Mouse (Mus musculus) neural tube, embryonic 11.5 days (tissue): ENCODE data around the gene Dgkd. TPM values are rescaled to one million over a fixed set of nuclear protein-coding genes. Genes with fewer than 3 reads are reported as not detected.

Experiments
- ATAC-seq: fragments of 200-750 bp; cut with Nextera tagmentation; 2 replicates; pipeline ENCODE4 v1.8.0; 2017; ENCODE audit warnings: moderate number of reproducible peaks, mild to moderate bottlenecking, moderate TSS enrichment, moderate library complexity; ENCODE audit not compliant: insufficient read depth, low FRiP score, low TSS enrichment
- DNase-seq: peaks from one replicate; pipeline ENCODE4 v3.0.0-alpha.2; 2015; ENCODE audit warnings: low spot score
- H3K27ac ChIP-seq: fragments of 300-500 bp; sonication (generic); 2 replicates; pipeline ENCODE4 v1.5.1; 2014; ENCODE audit warnings: low read depth, mild to moderate bottlenecking, low read length
- H3K27me3 ChIP-seq: fragments of 300-500 bp; sonication (generic); 2 replicates; pipeline ENCODE4 v1.6.1; 2014; ENCODE audit warnings: mild to moderate bottlenecking, low read length, mixed read lengths; ENCODE audit not compliant: control insufficient read depth, insufficient read depth
- H3K36me3 ChIP-seq: fragments of 300-500 bp; sonication (generic); 2 replicates; pipeline ENCODE4 v1.6.1; 2014; ENCODE audit warnings: mild to moderate bottlenecking, low read length, moderate library complexity, mixed read lengths; ENCODE audit not compliant: control insufficient read depth, insufficient read depth
- H3K4me1 ChIP-seq: fragments of 300-500 bp; sonication (generic); 2 replicates; pipeline ENCODE4 v1.6.1; 2014; ENCODE audit warnings: low read length, mixed read lengths; ENCODE audit not compliant: control insufficient read depth, insufficient read depth
- H3K4me2 ChIP-seq: fragments of 300-500 bp; sonication (generic); 2 replicates; pipeline ENCODE4 v1.6.1; 2014; ENCODE audit warnings: low read depth, mild to moderate bottlenecking, moderate library complexity
- H3K4me3 ChIP-seq: fragments of 300-500 bp; sonication (generic); 2 replicates; pipeline ENCODE4 v1.5.1; 2014; ENCODE audit warnings: low read depth, low read length
- H3K9ac ChIP-seq: fragments of 300-500 bp; sonication (generic); 2 replicates; pipeline ENCODE4 v1.6.1; 2014; ENCODE audit warnings: mild to moderate bottlenecking, low read length
- H3K9me3 ChIP-seq: fragments of 300-500 bp; sonication (generic); 2 replicates; pipeline ENCODE4 v1.6.1; 2016; ENCODE audit warnings: low read length; ENCODE audit not compliant: control insufficient read depth
- WGBS: fragments of 180-500 bp; shearing (Covaris S2); extraction: QIAGEN DNeasy Blood & Tissue Kit; methylation state at CpG from one replicate; pipeline ENCODE4 v1.1.7; 2014; 5-methylcytosine and 5-hydroxymethylcytosine counted together
- polyA plus RNA-seq: library from polyadenylated mRNA; unstranded; fragments of >200 nt; fragmentation: Nextera tagmentation; extraction: Ambion mirVana; gene quantifications from 2 replicates; pipeline ENCODE4 v1.2.1, GENCODE M21; 2014

Gene Dgkd
- polyA plus RNA-seq, 1 experiment from 2014 or later: 40.1 TPM

DNA sequence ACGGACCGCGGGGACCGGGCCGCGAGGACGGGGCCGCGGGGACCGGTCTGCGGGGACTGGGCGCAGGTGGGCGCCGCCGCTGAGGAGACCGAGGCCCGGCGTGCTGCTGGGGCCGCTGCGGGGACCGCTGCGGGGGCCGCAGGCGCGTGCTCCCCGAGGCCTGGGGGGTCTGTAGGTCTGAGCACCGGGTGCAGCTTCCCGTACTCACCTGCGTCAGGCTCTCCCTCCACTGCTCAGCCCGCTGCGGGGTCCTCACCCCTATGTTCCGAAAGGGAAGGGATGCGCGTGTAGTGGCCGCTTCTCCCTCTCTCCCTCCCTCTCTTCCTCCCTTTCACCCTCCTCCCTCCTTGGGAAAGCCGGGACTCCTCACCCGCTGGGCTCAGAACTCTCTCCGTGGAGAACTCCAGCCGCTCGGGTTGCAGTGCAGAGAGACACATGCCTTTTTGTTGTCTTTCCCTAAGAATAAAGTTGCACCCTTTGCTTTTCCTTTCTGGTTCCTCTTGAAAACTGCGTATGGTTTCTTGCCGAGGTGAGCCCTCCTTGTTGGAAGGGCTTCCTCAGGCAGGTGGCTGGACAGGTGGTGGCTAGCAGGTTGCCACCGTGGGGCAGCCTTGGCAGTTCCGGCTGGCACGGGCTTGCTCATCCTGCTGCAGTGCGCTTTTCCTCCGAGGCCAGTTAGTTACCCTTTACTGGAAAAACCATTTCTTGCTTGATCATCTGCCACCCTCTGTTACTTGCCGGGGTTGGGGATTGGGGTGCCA, 694 bp downstream of the Dgkd start:
- WGBS: under 1% methylated on average over 30 of the region's 48 CpGs
- peak overlapping the region; percentile 88 for H3K9ac ChIP-seq
- DNase-seq (peak; percentile 42), ATAC-seq (peak; percentile 62)
- H3K9me3 ChIP-seq: no peaks in the 10 kb centered on the region
- H3K27ac ChIP-seq: peak overlapping the region; percentile 53; the same call in 1 of the 2 replicates
- no peaks in the 10 kb centered on the region for H3K27me3 ChIP-seq
- peak overlapping the region; percentile 95 for H3K4me3 ChIP-seq
- peaks cover 19% of the 10 kb centered on the region for H3K4me1 ChIP-seq
- peak overlapping the region; percentile 91 for H3K4me2 ChIP-seq
- H3K36me3 ChIP-seq: no peaks in the 10 kb centered on the region

DNA sequence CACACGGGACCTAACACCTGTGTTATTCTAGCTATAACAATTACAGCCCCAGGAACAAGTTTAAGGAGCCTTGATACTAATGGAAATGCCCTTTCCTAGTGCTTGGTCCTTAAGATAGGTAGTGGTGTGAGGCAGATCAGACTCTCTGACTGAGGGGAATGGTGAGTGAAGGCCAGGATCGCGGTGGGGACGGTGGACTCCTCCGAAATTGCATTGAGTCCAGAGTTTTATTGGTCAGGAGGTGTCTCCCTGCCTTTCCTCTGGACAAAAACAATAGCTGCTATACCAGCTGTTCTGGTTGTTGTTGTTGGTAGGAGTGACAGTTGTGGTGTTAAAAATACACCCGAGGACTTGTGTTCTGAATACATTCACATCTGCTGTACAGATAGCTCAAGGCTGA, 1.3 kb downstream of the Dgkd start:
- Histone ChIP-seq H3K4me1 (peaks cover 20% of the 10 kb centered on the region), H3K9ac (peak overlapping the region; percentile 88), H3K4me3 (peak overlapping the region; percentile 95), H3K9me3 (no peaks in the 10 kb centered on the region), H3K4me2 (peak overlapping the region; percentile 91), H3K36me3 (no peaks in the 10 kb centered on the region), H3K27ac (no peak overlapping the region), H3K27me3 (no peaks in the 10 kb centered on the region)
- ATAC-seq: no peak
- WGBS: 10% methylated on average over 6 of the region's 6 CpGs
- no peak for DNase-seq

DNA sequence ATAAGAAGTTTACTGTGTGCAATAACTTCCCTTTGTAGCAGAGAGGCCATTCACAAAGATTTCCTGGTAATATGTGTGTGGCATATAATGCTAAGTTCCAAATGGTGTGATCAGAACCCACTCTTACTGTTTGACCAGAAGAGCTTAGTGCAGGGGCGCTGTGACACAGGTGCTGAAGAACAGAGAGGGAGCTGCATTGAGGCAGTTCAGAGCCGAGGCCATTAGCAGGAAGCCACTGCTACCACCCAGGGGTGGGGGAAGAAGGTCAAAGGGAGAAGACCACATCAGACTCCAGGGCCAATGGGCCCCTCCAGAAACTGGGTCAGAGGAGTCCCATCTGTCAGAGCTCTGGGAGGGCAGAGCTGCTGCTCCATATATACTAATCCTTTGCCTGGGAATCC, 1.8 kb downstream of the Dgkd start:
- H3K27ac ChIP-seq: no peak overlapping the region
- WGBS: 28% methylated on average over 2 of the region's 2 CpGs
- DNase-seq (no peak), ATAC-seq (no peak)
- H3K27me3 ChIP-seq: no peaks in the 10 kb centered on the region
- H3K4me2 ChIP-seq: peak overlapping the region; percentile 91
- H3K4me1 ChIP-seq: peaks cover 20% of the 10 kb centered on the region
- peak overlapping the region; percentile 95 for H3K4me3 ChIP-seq
- H3K36me3 ChIP-seq: no peaks in the 10 kb centered on the region
- no peak overlapping the region for H3K9ac ChIP-seq
- H3K9me3 ChIP-seq: no peaks in the 10 kb centered on the region

DNA sequence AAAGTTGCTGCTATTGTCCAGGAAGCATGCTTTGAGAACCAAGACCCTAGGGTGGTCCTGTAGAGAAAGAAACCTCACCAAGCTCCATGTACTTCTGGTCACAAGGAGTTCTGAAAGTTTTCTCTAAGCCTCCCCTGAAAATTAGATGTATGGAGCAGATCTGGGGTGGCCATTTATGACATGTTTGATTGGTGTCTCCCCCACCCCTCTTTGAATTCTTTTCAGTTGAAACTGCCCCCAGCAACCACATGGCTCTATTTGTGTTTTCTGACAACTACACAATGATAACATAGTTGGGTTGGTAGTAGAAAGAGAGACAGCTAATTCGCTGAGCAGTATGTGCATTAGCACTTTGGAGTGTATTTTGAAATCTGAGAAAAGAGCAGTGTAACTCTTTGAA, 2.4 kb downstream of the Dgkd start:
- Histone ChIP-seq H3K27me3 (no peaks in the 10 kb centered on the region), H3K9me3 (no peaks in the 10 kb centered on the region), H3K4me3 (no peak overlapping the region), H3K4me2 (no peak overlapping the region), H3K27ac (no peak overlapping the region), H3K9ac (no peak overlapping the region), H3K4me1 (peaks cover 20% of the 10 kb centered on the region), H3K36me3 (no peaks in the 10 kb centered on the region)
- DNase-seq: no peak
- 96% methylated on average over 1 of the region's 1 CpGs for WGBS
- no peak for ATAC-seq

DNA sequence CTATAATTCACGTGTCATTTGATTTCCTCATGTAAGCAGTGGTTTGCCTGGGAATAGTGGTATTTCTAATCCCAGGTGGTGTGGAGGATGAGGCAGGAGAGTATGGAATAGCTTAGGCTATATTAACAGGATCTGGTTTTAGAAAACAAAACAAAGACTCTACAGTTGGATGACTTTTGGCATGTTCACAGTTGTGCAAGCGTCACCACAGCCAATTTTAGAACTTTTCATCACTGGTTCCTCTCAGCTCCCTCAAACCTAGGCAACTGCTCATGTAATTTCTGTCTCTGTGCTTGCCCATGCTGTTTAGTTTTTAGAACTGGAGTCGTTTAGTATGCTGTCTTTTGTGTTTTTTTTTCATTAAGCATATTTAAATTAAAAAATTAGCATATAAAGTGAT, 3.7 kb downstream of the Dgkd start:
- ATAC-seq (no peak), DNase-seq (no peak)
- Histone ChIP-seq H3K4me3 (no peak overlapping the region), H3K9me3 (no peaks in the 10 kb centered on the region), H3K27me3 (no peaks in the 10 kb centered on the region), H3K4me1 (peaks cover 20% of the 10 kb centered on the region), H3K4me2 (no peak overlapping the region), H3K9ac (no peak overlapping the region), H3K36me3 (no peaks in the 10 kb centered on the region), H3K27ac (no peak overlapping the region)
- WGBS: 87% methylated on average over 3 of the region's 3 CpGs

DNA sequence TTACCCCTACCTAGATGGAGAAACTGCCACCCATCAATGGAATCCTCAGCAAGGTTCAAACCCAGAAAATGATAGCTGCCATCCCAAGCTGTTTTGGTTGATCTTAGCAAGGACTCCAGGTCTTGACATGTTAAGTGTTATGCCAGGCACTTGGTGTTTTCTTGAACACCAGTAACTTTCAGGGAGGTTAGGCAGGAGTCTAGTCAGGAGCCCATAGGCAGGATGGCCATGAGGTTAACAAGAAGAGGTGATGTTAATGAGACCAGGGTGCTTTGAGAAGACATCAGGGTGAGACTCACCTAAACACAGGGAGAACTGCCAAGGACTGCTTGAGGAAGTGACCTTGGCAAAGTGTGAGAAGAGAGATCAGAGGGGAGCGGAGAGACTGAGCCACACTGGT, 4.9 kb downstream of the Dgkd start:
- Histone ChIP-seq H3K4me3 (no peak overlapping the region), H3K9ac (no peak overlapping the region), H3K9me3 (no peaks in the 10 kb centered on the region), H3K4me2 (no peak overlapping the region), H3K27me3 (no peaks in the 10 kb centered on the region), H3K27ac (no peak overlapping the region), H3K36me3 (no peaks in the 10 kb centered on the region), H3K4me1 (peaks cover 20% of the 10 kb centered on the region)
- ATAC-seq: no peak
- DNase-seq: no peak
- WGBS: 100% methylated on average over 1 of the region's 1 CpGs

DNA sequence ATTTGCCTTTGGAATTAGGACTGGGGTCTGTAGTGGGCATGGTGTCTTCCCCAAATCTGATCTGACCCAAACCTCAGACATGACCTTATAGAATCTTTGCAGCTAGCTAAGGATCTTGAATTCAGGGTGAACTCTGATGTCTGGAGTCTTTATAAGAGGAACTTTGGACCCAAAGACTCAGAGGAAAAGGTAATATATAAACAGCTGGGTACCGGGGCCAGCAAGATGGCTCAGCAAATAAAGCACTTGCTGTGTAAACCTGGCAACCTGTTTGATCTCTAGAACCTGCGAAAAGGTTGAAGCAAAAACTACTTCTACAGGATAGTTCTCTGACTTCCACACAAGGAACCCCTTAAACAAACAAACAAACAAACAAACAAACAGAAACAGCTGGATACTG, 5.4 kb downstream of the Dgkd start:
- H3K9ac ChIP-seq: no peak overlapping the region
- H3K36me3 ChIP-seq: no peaks in the 10 kb centered on the region
- no peak overlapping the region for H3K4me2 ChIP-seq
- H3K27me3 ChIP-seq: no peaks in the 10 kb centered on the region
- H3K9me3 ChIP-seq: no peaks in the 10 kb centered on the region
- H3K4me3 ChIP-seq: no peak overlapping the region
- H3K4me1 ChIP-seq: peaks cover 20% of the 10 kb centered on the region
- no peak for ATAC-seq
- no peak for DNase-seq
- H3K27ac ChIP-seq: no peak overlapping the region
- WGBS: 93% methylated on average over 2 of the region's 2 CpGs

DNA sequence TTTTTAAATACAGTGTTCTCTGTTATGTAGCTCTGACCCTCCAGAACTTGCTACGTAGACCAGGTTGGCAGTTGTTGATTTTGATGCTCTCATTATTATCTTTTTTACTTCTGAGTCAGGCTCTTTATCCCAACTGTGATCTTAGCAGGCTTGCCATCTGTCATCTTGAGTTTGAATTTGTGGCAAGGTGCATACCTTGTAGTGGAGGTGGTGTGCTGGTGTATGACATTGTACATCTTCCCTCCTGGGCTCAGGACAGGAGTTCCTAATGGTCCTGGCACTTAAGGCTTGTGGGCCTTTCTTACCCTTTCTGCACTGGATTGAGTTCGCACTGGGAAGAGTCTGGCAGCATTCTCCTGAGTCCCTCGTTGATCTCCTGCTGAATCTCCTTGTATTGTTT, 10.5 kb downstream of the Dgkd start:
- H3K9me3 ChIP-seq: no peaks in the 10 kb centered on the region
- ATAC-seq (no peak), DNase-seq (no peak)
- H3K4me2 ChIP-seq: no peak overlapping the region
- H3K4me1 ChIP-seq: 0 out of 2 replicates have a peak, but pooled peaks cover 2% of the 10 kb centered on the region
- no peaks in the 10 kb centered on the region for H3K36me3 ChIP-seq
- H3K27me3 ChIP-seq: no peaks in the 10 kb centered on the region
- H3K9ac ChIP-seq: no peak overlapping the region
- H3K4me3 ChIP-seq: no peak overlapping the region
- WGBS: 81% methylated on average over 3 of the region's 3 CpGs
- H3K27ac ChIP-seq: no peak overlapping the region

DNA sequence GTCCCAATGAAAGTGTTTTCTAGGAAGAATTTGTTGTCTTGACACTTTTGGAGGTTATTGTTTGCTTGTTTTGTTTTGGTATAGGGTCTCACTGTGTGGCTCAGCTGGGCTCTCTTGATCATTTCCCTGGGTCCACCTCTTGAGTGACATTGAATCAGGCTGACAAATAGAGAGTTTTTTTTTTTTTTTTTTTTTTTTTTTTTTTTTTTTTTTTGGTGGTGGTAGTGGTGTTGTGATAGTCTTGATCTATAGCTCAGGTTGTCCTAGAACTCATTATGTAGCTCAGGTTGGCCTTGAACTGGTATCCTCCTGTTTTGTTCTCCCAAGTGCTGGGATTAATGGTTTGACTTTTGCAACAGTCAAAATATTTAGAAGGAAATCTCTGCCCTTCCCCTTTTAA, 11.8 kb downstream of the Dgkd start:
- H3K4me2 ChIP-seq: no peak overlapping the region
- no peak overlapping the region for H3K9ac ChIP-seq
- H3K9me3 ChIP-seq: no peaks in the 10 kb centered on the region
- DNase-seq: no peak
- no peak for ATAC-seq
- H3K4me1 ChIP-seq: no peaks in the 10 kb centered on the region
- no peak overlapping the region for H3K27ac ChIP-seq
- no peaks in the 10 kb centered on the region for H3K36me3 ChIP-seq
- H3K27me3 ChIP-seq: no peaks in the 10 kb centered on the region
- no peak overlapping the region for H3K4me3 ChIP-seq
